Mouse (Mus musculus) midbrain, embryonic 16.5 days (tissue): ENCODE measurements at regions not wholly inside any gene's neighbourhood (a gene's known extent, or its start where the extent isn't known, plus 50 kb on each side); places are given as distances from the start of the nearest gene placed in this dataset.

Experiments
- ATAC-seq: fragments of 200-750 bp; cut with Nextera tagmentation; 2 replicates; pipeline ENCODE4 v1.8.0; 2017; ENCODE audit warnings: moderate TSS enrichment
- H3K27ac ChIP-seq: fragments of 300-500 bp; sonication (generic); 2 replicates; pipeline ENCODE4 v1.5.1; 2014; ENCODE audit warnings: mild to moderate bottlenecking, low read length, mixed read lengths
- H3K27me3 ChIP-seq: fragments of 300-500 bp; sonication (generic); 2 replicates; pipeline ENCODE4 v1.6.1; 2014; ENCODE audit warnings: low read depth, low read length, mixed read lengths; ENCODE audit not compliant: control insufficient read depth, insufficient read depth
- H3K36me3 ChIP-seq: fragments of 300-500 bp; sonication (generic); 2 replicates; pipeline ENCODE4 v1.6.1; 2014; ENCODE audit warnings: mild to moderate bottlenecking, low read length, moderate library complexity, mixed read lengths; ENCODE audit not compliant: control insufficient read depth, insufficient read depth
- H3K4me1 ChIP-seq: fragments of 300-500 bp; sonication (generic); 2 replicates; pipeline ENCODE4 v1.6.1; 2014; ENCODE audit warnings: mild to moderate bottlenecking, low read length, mixed read lengths; ENCODE audit not compliant: control insufficient read depth, insufficient read depth
- H3K4me2 ChIP-seq: fragments of 300-500 bp; sonication (generic); 2 replicates; pipeline ENCODE4 v1.6.1; 2014; ENCODE audit warnings: mild to moderate bottlenecking, low read length, mixed read lengths
- H3K4me3 ChIP-seq: fragments of 300-500 bp; sonication (generic); 2 replicates; pipeline ENCODE4 v1.5.1; 2014; ENCODE audit warnings: low read depth, mild to moderate bottlenecking, low read length, moderate library complexity, mixed read lengths
- H3K9ac ChIP-seq: fragments of 300-500 bp; sonication (generic); 2 replicates; pipeline ENCODE4 v1.6.1; 2014; ENCODE audit warnings: low read depth, low read length, mixed read lengths
- H3K9me3 ChIP-seq: fragments of 300-500 bp; sonication (generic); replicated peaks from 2 replicates; pipeline ENCODE4 v1.6.1; 2014; ENCODE audit warnings: mild to moderate bottlenecking, low read length, mixed read lengths; ENCODE audit not compliant: control insufficient read depth, poor library complexity, severe bottlenecking
- WGBS: fragments of 180-500 bp; shearing (Covaris S2); extraction: QIAGEN DNeasy Blood & Tissue Kit; methylation state at CpG from one replicate; pipeline ENCODE4 v1.1.7; 2014; 5-methylcytosine and 5-hydroxymethylcytosine counted together

DNA sequence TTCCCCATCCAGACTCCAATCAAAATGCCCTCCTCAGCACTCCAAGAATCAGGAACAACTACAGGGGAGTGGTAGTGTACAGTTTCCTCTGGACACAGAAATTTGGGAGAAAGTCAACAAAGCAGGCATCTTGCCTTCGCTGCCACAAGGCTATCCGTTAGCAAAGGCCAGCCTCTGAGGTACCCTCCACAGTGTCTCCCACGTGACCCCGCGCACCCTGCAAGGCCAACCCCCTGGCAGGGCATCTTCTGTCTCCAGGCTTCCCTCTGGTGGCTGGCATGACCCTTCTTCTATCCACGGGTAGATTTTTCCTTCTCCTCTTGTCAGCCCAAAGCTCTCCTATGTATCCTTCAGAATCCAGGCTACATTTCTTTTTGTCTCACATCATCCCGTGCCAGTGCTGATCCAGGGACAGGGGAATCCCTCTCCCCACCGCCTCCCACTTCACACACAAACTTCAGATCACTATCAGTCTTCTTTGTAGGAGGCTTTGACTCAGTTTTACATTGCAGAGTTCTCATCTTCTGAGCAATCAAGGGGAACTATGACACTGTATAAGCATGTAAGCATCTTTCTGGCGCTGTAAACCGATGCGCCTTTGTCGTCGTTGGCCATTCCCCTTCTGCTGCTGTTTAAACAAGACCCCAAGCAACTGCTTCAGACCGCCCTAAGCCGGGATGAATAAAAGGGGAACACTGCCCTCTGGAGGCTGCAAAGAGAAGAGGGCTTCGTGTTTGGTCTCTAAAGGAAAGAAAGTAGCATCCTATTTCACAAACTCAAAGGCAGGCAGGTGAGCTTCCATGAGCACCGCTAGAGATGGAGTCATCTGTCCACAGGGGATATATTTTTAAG lies 226.8 kb upstream of the Stac start:
- H3K9me3 ChIP-seq = no peaks in the 10 kb centered on the region
- H3K27me3 ChIP-seq = no peaks in the 10 kb centered on the region
- peak; percentile 64; the same call in 1 of the 2 replicates for ATAC-seq
- 0 out of 2 replicates have a peak overlapping the region, but pooled peaks have one; percentile 14 for H3K27ac ChIP-seq
- no peaks in the 10 kb centered on the region for H3K36me3 ChIP-seq
- H3K4me3 ChIP-seq = no peak overlapping the region
- no peak overlapping the region for H3K9ac ChIP-seq
- no peaks in the 10 kb centered on the region for H3K4me1 ChIP-seq
- H3K4me2 ChIP-seq = peak overlapping the region; percentile 46
- WGBS = 31% methylated on average over 17 of the region's 17 CpGs

DNA sequence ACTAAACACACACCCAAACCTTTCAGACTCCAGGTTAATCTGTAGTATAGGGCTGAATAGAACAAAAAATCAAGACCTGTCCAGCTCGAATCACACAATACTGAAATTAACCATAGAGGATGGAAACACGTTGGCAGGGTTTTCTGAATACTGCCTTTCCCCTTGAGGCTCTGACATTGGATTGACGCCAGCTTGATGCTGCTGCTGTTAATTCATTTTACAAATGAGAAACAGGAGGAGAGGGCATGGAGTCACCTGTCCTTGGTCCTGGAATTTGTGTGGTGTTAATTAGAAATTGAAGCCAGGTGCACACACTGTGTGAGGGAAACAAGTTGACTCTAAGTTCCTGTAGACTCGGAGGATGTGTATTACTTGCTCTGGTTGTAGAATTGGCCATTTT lies 218.7 kb upstream of the Stac start:
- no peak overlapping the region for H3K9ac ChIP-seq
- no peaks in the 10 kb centered on the region for H3K27me3 ChIP-seq
- no peaks in the 10 kb centered on the region for H3K4me1 ChIP-seq
- no peak overlapping the region for H3K27ac ChIP-seq
- no peak overlapping the region for H3K4me2 ChIP-seq
- ATAC-seq = no peak
- no peak overlapping the region for H3K4me3 ChIP-seq
- H3K9me3 ChIP-seq = no peaks in the 10 kb centered on the region
- no peaks in the 10 kb centered on the region for H3K36me3 ChIP-seq
- WGBS = 59% methylated on average over 4 of the region's 4 CpGs

DNA sequence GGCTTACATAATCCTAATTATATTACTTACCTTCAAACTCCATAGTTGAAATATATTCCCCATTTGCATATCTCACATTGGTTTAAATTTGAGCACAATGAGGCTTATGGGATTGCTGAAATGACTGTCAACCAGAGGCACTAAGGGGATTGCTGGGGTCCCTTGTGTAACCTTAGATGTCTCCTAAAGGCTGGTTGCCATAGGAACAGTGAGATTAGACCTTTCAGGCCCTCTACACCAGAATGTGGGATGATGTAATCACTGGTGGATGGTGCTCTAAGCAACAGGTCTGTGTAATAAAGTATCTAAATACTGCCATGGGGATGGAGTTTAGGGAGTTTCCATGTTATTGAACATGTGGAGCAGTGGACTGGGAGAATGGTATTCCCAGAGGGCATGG lies 210.0 kb upstream of the Stac start:
- no peak overlapping the region for H3K9ac ChIP-seq
- no peaks in the 10 kb centered on the region for H3K9me3 ChIP-seq
- H3K4me1 ChIP-seq = no peaks in the 10 kb centered on the region
- no peak overlapping the region for H3K27ac ChIP-seq
- H3K4me2 ChIP-seq = no peak overlapping the region
- no peak overlapping the region for H3K4me3 ChIP-seq
- no peak for ATAC-seq
- H3K27me3 ChIP-seq = no peaks in the 10 kb centered on the region
- no peaks in the 10 kb centered on the region for H3K36me3 ChIP-seq

DNA sequence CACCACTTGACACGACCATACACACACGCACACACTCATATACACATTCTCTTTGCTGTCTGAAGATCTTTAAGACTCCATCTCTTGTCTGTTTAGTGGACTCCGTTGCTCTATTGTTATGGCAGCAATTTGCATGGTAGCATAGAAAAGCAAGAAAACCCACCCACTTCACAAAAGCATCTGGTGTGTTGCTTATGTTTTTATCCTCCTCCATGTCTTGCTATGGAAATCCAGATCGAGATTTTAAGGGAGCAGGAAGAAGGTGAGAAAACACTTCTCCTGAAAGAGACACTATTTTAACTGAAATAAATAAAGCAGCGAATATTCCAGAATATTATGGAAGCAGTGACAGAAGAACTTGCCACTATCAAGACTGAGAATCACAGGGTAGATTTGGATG lies 207.5 kb upstream of the Stac start:
- Histone ChIP-seq H3K27me3 (no peaks in the 10 kb centered on the region), H3K4me1 (no peaks in the 10 kb centered on the region), H3K27ac (no peak overlapping the region), H3K9me3 (no peaks in the 10 kb centered on the region), H3K9ac (no peak overlapping the region), H3K4me3 (no peak overlapping the region), H3K4me2 (no peak overlapping the region), H3K36me3 (no peaks in the 10 kb centered on the region)
- no peak for ATAC-seq
- WGBS = 76% methylated on average over 5 of the region's 5 CpGs

DNA sequence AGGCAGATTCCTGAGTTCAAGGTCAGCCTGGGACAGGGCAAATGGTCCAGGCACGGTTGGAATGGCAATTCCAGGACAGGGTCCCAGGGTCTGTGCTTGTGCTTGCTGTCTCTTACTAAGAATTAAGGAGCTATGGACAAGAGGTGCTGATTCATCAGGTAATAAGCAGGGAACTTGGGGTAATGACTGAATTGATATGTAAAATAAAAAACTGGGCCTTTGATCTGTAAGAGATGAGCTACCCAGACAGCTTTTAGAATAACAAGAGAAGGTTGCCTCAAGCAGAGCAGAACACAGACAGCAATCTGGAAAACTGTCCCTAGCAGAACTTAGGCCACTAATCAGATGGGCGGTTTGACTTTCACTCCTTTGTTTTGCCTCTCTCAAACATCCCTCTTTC lies 189.6 kb upstream of the Stac start:
- Histone ChIP-seq H3K4me1 (no peaks in the 10 kb centered on the region), H3K9ac (no peak overlapping the region), H3K27ac (no peak overlapping the region), H3K4me2 (no peak overlapping the region), H3K36me3 (no peaks in the 10 kb centered on the region), H3K27me3 (no peaks in the 10 kb centered on the region), H3K4me3 (no peak overlapping the region), H3K9me3 (no peaks in the 10 kb centered on the region)
- 73% methylated on average over 2 of the region's 2 CpGs for WGBS
- ATAC-seq = no peak

DNA sequence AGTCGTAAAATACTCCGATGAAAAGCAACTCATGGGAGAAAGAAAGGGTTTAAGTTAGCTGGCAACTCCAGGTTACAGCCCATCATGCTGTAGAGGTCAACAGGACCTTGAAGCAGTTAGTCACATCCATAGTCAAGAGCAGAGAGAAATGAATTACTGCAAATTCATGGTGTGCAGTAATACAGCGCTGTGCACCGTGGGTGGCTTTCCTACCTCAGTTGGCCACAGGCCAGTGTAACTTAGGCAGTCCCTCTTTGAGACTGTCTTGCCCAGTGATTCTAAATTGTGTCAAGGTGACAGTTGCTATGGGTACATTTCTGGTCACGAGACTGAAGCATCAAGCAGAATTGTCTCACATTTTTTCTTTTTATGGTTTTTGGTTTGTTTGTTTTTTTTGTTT lies 186.7 kb upstream of the Stac start:
- H3K4me2 ChIP-seq = no peak overlapping the region
- H3K4me3 ChIP-seq = no peak overlapping the region
- ATAC-seq = no peak
- H3K9me3 ChIP-seq = no peaks in the 10 kb centered on the region
- no peaks in the 10 kb centered on the region for H3K4me1 ChIP-seq
- H3K27me3 ChIP-seq = no peaks in the 10 kb centered on the region
- H3K9ac ChIP-seq = no peak overlapping the region
- WGBS = 79% methylated on average over 5 of the region's 5 CpGs
- H3K27ac ChIP-seq = no peak overlapping the region
- H3K36me3 ChIP-seq = no peaks in the 10 kb centered on the region

DNA sequence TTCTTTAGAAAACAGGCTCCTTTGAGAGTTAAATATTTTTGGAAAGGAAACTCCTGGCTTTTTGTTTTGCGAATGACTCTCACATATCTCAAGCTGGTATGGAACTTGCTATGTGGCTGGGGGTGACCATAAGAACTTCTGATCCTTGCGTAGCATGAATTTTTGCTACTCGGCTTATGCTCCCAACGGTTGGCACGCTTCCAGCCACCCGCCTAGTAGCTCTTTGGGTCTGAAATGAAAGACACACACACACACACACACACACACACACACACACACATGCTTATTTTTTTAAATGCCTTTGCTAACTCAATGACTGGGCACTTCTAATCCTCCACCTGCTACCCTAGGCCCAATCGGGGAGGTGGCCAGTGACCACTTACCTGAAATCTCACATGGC lies 180.3 kb upstream of the Stac start:
- peaks cover 5% of the 10 kb centered on the region; the same call in 1 of the 2 replicates for H3K4me1 ChIP-seq
- H3K4me2 ChIP-seq = no peak overlapping the region
- 80% methylated on average over 7 of the region's 7 CpGs for WGBS
- H3K4me3 ChIP-seq = no peak overlapping the region
- H3K36me3 ChIP-seq = no peaks in the 10 kb centered on the region
- no peak for ATAC-seq
- H3K27me3 ChIP-seq = no peaks in the 10 kb centered on the region
- no peaks in the 10 kb centered on the region for H3K9me3 ChIP-seq
- peak overlapping the region; percentile 60 for H3K27ac ChIP-seq
- H3K9ac ChIP-seq = no peak overlapping the region

DNA sequence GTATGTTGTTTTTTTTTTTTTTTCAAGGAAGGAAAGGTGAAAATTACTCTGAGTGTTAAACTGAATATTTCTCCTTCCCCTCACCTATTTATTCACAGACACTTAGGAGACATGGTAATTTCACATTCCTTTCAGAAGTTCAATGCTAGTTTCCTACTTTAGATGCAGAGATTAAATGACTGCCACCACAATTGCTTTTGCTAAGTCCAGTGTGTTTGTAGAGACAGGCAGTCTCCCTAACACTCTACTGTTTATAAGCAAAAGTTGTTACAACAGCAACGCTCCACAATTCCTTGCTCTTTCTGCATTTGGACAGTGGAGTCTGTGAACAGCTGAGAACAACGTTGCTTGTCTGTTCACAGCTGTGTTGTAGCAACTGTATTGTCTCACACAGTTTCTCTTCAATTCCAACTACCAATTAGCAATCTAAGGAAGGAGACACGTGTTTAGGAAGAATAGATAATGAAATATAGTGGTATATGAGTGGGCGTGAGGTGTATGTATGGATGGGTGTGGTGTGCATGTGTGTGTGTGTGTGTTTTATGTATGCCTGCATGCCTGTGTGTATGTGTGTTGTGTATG lies 179.7 kb upstream of the Stac start:
- 63% methylated on average over 4 of the region's 4 CpGs for WGBS
- Histone ChIP-seq H3K9me3 (no peaks in the 10 kb centered on the region), H3K4me3 (no peak overlapping the region), H3K4me2 (no peak overlapping the region), H3K9ac (no peak overlapping the region), H3K4me1 (peaks cover 5% of the 10 kb centered on the region; the same call in 1 of the 2 replicates), H3K27me3 (no peaks in the 10 kb centered on the region), H3K36me3 (no peaks in the 10 kb centered on the region), H3K27ac (peak overlapping the region; percentile 44; the same call in 1 of the 2 replicates)
- ATAC-seq = no peak

DNA sequence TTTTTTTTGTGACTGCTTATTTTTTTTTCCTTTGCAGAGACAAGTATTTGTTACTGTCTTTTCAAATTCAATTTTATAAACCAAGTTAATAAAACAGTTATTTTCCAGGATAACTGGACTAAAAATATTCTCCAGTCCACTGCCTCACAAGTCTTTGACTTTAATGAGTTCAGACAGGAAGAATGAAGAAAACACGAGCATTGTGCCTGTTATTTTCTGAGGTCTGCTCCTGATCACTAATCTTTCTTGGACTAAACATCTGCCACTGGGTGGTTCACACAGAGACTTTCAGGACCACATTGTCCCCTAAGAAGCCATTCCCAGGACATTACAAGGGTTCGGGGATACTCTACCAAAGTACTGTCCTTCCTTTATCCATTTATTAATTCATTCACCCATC lies 167.9 kb upstream of the Stac start:
- Histone ChIP-seq H3K4me2 (no peak overlapping the region), H3K27ac (no peak overlapping the region), H3K4me3 (no peak overlapping the region), H3K4me1 (no peaks in the 10 kb centered on the region), H3K36me3 (no peaks in the 10 kb centered on the region), H3K9ac (no peak overlapping the region), H3K9me3 (no peaks in the 10 kb centered on the region), H3K27me3 (no peaks in the 10 kb centered on the region)
- WGBS = 49% methylated on average over 2 of the region's 2 CpGs
- no peak for ATAC-seq
